Mouse (Mus musculus): ENCODE results near the gene Dyrk2. TPM values are rescaled to one million over a fixed set of nuclear protein-coding genes. Genes with fewer than 3 reads are reported as not detected.
A peak's percentile ranks its signal among the peaks of the same experiment; 100 is the strongest.

The Dyrk2 gene
- 10 to 100 TPM in 1 of 2 experiments, 1 to 10 TPM in 1; 9.5 to 14.2 TPM for polyA plus RNA-seq (2017; shearing (Covaris generic))

DNA sequence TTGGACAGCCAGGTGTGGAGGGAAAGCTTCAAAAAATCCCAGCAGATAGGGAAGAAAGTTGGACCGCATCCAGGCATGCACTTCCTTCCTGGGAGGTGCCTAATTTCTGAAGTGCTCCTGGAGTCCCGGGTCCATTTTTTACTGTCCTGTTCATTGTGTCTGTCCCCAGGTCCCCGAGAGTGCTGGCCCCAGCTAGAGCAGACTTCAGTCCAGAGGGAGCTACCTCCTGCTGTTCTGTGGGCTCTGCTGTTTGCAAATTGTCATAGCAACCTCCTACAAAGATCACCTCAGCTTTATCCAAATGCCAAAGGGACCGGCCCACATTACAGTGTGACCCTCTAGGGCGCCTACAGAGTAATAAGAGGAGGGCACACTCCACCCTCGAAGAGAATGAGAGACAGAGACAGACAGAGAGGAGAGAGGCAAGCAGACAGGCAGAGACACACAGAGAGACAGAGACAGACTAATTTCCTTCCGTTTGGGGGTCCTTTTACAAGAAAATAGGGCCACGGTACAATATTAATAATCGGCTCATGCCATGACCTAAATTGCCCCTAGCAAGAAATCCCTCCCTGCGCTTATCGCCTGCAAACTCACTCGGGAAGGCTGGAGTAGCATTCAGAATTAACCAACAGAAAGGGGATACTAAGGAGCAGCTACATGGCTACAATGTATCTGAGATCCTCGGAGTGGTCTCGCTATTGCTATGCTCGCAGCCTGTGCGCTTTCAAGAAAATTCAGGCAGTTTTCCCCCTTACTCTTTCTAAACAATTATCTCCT lies at the start of gene Dyrk2:
Gene Dyrk2, minus strand, starts transcription at position 9 of the 780 bp plus-strand sequence.
- peak; percentile 2 for ATAC-seq

DNA sequence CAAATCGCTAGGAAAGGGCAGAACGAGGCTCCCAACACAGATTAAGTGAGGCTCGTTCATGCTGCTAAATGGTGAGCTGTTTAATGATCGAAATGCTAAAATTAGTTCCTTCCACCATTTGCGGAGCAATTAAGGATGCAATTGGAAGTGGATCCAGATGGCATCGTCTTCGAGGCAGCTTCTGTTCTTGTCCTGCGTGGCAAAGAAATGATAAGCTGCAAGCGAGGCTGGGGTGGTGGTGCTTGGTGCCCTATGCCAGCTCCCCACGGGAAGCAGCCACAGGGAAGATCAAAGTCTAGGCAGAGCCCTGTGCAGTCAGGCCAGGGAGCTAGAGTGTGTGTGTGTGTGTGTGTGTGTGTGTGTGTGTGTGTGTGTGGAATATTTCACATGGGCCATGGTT lies 32.6 kb upstream of the Dyrk2 start:
- ATAC-seq = no peak

DNA sequence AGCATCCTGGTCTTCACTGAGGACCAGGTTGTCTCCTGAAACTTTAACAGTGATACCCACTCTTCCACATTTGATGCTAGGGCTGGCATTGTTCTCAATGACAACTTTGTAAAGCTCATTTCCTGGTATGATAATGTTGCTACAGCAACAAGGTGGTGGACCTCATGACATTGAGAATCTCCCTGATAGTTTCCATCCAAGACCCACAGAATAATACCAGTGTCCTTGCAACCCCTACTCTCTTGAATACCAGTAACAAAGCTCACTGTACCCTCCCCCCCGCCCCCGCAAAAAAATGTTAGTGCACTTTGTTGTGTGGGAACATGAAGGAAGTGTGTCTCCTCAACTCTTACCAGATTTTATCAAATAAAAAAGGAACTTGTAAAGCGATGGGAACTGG lies 23.6 kb upstream of the Dyrk2 start:
- peak; percentile 39 for ATAC-seq

DNA sequence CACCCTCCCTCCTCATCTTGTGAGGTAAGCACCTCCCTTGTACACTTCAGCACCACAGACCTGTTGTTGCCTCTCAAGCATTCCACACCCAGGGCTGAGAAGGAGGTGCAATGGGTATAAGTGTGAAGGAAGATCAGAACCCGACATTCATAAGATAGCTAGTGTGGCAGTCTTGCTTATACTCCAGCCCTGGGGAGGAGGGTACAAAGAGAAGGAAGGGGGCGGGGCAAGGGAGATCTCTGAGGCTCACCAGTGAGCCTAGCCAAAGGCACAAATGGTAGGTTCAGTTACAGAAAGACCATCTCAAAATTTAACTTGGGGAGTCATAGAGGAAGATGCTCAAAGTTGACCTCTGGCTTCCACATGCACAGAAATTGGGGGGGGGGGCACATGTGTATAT lies 14.1 kb upstream of the Dyrk2 start:
- no peak for ATAC-seq

DNA sequence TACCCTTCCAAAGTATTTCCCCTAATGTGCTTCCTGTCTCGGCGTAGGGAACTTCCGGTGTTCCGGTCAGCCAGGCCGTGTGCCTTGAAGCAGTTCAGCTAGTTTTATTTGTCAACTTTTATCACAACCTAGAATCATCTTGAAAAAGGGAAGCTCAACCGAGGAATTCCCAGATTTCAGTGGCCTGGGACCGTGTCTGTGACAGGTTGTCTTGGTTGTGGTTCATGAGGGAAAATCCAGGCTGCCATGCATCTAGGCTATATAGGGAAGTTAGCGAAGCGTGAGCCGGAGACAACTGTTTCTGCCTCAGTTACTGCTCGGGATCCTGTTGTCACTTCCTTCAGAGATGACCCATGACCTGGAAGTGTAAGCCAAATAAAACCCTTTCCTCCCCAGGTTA lies 13.3 kb upstream of the Dyrk2 start:
- no peak for ATAC-seq

DNA sequence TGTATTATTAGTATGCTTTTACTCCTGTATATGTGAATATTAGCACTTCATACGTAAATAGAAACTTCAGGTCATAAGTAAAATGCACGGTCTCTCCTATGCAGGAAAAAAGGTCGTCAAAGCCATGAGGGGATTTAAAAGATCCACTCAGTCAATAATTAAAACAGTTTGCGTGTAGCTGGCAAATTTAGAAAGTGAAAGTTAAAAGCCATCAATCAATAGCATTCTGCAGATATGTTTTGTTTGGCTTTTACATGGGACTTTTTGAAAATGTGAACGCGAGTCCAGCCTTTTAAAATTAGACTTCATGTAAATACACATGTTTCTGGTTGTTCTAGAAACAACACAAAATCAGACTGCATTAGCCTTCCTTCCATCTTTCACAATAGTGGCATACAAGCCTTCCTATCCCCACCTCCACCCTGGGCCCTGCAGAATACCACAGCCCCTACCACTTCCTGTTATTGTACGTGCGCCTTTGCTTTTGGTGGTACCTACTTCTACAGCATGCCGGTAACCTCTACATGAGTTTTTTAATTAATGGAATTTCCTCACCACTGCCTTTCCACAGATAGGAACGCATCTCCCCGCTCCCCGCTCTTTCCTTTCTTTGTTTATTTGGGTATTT lies 12.4 kb upstream of the Dyrk2 start:
- ATAC-seq = peak; percentile 98

DNA sequence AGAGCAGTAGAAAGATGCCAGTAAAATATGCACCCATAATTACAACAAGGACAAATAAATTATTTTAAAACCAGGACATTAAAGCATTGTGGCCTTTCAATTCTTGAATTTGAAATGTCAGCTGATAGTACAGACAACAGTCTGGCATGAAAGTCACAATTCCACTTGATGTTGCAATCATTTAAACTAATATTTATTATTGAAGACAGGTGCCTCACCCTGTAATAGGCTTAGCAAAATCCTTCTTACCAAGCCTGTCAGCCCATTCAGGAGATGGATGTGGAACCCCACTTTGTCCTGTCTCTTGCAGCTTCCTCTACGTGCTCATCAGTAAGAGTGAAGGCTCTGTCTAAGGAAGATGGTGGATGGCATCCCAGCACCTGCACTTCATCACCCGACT lies 10.8 kb upstream of the Dyrk2 start:
- no peak for ATAC-seq

DNA sequence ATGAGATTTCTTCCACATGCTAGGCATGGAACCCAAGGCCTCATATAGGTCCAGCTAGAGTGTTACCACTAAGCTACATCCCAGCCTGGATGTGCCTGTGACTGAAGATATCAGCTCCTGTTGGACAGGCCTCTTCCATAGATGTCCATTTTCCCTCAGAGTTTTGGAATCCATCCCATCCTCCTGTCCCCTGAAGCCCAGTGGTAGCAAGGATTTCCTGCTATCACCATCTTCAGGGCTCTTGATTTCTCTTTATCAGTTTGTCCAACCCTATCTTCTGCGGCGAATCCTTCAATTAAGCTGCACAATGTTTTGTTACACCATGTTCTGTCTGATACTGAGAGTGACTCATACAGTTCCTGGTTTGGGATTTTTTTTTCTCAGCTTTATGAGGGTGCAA lies 2.2 kb upstream of the Dyrk2 start:
- ATAC-seq = no peak

DNA sequence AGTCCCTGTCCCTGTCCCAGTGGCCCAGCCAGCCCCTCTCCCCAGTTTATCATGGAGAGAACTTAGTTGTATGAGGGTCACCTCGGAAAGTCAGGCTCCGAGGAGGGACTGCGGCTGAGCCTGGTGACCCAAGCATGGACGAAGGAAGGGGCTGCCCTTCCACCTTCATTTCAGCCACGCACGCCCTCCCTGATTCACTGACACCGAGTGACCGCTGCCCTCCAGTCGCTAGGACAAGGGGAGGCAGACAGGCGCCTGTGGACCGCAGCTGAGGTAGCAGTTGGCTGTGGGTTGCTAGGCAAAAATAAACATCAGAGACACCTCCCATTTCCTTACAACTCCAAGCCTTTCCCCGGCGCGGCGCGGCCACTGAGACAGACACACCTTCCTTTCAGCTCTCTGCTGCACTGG lies 413 bp downstream of the Dyrk2 start:
- ATAC-seq = peak; percentile 92

DNA sequence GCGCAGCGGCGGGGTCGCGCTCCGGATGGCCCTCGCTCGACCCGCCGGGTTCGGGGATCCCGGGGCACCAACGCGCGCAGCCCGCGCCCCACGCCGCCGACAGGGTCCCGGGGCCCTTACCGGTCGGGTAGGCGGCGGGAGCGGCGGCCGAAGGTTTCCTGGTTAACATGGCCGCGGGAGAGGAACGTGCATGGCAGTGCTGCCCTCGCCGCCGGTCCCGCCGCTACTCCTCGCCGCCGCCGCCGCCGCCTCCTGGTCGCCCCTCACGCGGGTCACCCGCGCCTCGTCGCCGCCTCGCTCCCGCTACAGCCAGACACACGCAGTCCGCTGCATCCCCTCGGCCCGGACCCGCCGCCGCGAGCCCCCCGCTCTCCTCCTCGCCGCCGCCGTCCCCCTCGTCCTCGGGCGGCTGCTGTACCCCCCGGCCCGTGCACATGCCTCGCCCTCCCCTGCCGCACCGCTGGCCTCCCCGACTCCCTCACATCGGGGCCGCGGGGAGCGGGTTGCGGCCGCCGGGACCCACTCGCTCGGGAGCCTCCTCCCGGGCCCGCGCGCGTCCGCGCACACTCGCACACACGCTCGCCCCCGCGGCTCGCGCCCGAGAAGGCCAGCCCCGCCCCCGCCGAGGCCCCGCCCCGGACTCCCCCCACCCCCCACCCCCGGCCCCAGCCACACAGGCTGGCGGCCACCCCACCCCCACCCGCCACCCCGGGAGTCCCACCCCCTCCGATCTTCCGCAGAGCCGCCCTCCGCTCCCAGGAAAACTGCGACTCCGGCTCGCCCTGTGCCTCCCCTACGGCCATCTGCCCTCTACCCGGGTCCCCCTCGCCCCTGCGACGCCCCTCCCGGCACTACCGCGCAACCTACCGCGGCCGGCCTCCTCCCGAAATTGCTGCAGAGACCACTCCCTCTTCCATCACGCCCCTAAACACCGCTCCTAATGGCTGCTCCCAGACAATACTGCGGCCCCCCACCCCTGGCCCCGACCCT lies 1.1 kb downstream of the Dyrk2 start:
- peak; percentile 42 for ATAC-seq

DNA sequence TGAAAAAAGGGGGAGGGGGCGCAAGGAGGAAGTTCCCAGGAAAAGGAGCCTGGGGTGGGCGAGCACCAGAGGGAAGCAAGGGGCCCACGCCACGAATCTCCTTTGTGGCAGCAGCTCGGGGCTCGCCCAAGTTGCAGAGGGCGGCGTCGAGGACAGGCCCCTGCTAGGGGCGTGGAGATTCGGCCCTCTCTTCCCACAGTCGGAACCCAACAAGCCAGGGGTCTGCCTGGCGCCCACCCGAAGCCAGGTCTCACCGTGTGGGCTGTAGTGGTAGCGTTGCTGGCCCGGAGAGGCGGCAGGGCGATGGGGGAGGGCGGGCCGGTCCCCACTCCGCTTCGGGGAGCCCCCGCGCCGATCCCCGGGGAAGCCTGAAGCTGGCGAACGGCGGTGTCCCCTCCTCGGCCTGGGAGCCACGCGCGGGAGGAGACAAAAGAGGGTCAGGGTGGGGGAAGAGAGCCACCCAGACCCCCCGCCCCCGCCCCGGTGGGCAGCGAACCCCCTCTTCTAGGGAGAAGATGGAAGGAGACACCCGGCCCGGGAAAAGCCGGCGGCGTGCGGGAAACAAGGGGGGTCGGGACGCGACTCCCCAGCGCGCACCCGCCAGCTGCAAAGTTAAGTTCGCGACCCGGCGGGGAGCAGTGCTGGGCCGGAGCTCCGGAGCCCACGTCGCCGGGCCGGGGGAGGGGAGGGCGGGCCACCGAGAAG lies 2.0 kb downstream of the Dyrk2 start:
- ATAC-seq = no peak

DNA sequence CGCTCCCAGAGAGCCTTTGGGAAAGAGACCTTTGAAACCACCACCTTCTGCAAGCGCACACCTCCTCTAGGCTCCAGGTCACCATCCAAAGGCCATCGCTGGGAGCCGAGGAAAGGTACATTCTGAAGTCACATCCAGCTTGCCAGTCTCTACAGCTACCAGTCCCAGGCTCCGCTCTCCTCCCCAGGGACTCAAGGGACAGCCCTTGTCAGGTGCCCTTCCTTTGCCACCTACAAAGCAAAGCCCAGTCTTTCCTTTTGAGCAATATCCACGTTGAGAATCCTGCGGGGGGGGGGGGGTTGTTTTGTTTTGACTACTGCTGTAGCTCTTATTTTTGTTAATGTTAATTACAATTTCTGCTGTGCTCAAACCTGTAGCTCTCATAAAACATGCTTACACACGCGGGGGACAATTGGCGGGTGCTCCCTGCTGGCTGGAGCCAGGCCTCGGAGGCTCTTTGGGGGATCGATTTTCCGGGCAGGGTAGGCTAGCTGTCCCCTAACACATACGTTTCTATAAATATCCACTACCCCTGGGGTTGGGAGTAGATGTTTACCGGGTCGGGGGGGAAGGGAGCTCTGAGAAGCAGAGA lies 2.6 kb downstream of the Dyrk2 start:
- ATAC-seq = no peak

DNA sequence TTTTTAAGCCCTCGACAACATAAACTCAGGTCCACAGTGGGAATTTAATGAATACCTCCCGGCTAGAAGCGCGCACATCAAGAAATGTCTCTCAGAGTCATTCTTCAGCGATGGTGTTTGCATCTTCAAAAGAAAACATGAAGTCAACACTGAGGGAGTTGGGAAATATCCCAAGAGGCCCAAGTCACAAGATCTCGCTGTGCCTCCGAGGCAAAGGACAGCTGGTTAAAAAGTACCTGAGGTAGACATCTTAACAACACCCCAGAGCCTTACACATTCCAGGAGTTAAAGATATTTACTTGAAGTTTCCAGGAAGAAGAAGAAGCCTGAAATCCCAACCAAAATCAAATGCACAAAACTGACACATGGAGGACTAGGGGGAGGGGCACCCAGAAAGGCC lies 5.0 kb downstream of the Dyrk2 start:
- ATAC-seq = no peak

DNA sequence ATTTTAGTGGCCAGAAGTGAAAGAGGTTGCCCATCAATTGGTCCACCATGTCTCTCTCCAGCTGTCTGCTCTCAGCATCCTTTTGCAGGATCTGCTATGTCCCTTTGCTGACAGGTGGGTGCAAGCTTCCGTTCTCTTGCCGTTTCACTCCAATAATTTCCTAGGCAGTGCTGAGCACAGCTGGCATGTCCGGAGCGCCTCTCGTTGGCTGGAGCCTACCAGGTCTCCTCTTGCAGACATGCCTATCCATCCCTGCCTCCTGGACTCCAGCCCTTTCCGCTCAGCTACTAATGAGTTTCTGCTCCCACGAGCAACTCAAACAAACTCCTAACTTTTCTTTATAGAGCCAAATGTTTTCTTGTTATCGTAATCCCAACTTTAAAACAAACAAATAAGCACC lies 6.4 kb downstream of the Dyrk2 start:
- ATAC-seq = no peak

DNA sequence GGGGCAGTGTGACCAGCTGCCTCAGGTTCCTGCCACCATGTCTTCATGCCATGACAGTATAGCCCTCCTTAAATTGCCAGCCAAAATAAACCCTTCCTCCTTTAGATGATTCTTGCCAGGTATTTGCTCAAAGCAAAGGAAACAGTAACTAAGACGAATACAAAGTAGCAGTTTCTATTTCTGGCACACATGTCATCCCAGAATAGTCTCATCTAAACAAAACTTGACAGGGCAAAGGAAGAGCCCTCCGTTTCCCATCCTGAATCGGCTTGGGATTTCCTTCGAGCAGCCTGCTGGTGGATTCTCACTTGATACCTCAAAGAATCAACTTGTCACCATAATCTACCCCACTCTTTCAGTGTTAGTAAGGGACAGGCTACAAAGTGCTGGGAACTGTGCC lies 7.8 kb downstream of the Dyrk2 start:
- no peak for ATAC-seq

DNA sequence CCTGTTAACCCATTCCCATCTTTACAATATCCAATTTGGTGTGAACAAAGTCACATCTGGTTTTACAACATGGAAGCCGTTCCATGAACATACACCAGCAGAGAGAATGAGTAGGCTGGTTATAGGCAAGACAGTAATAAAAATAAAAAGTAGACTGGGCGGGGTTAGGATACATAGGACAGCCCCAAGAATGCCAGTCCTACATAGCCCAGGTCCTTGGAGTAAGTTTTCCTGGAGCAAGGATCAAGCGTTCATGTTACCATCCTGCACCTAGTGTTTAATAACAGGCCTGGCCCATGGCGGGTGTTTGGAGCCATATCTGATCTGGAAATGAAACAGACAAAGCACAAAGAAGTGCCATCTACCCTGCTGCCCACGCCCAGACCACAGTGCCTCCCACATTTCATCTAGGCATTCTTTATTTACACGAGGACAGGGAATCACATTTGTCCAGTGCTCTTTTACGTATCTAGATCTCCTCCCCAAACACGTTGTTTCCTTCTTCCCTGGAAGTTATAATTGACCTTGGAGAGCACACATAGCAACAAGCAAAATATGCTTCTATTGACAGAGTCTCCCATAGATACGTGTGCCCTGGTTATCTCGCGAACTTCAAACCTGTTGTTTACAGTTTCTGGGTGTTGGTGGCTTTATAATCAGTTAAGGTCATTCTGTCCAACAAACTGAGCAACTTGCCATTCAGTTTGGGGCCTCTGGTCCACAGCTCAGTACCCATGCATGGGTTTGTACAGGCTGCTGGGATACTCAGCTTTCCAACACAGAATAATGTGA lies 8.6 kb downstream of the Dyrk2 start:
- ATAC-seq = no peak

DNA sequence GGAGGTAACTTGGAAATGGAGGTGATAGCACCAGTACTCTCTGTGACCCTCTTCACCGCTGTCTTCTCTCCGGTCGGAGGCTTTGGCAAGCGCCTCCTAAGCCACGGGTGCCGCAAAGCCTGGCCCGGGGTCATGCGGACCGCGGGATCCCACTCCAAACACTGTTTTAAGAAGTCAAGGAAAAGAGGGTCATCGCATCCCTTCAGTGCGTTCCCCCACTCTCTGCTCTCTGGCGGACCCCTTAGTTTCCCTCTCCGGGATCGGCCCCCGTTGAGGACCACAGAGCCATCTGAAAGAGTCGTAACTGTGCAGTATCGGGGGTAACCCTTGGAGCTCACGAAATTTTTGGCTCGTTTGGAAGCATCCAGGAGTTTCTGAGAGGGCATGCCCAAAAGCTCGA lies 10.4 kb downstream of the Dyrk2 start:
- ATAC-seq = no peak

DNA sequence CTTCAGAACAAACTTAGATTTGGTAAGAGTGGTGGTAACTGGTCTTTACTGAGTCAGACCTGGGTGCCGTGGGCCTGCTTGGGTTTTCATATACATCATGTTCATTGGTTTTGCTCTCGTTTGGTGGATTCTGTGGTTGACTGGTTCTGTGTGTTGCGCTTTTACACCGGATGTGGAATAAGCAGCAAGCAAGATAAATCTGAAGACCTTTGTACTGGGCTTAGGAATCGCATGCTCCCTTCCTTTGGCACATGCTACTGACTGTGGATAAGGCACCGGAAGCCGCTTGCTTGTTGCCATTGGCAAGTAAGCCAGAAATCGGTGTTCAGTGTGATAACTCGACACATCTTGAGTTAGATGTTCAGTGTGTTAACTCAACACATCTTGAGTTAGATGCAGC lies 15.4 kb downstream of the Dyrk2 start:
- ATAC-seq = peak; percentile 77

DNA sequence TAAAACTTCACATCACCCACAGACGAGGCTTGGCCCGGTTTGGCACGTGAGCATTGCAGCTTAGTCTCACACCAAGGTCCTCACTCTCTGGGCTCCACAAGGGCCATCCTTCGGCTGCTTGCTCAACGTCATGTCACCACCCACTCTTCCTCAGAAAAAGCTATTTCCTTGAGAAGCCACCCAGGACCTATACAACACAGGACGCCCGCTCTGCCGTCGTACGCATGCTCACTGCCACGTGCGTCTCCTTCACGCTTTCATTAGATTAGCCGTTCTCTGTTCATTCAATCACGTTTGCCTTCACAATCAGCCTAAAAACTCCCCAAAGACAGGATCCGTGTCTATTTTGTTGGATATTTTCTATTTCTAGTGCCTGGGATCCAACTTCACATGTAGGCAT lies 17.5 kb downstream of the Dyrk2 start:
- ATAC-seq = no peak

DNA sequence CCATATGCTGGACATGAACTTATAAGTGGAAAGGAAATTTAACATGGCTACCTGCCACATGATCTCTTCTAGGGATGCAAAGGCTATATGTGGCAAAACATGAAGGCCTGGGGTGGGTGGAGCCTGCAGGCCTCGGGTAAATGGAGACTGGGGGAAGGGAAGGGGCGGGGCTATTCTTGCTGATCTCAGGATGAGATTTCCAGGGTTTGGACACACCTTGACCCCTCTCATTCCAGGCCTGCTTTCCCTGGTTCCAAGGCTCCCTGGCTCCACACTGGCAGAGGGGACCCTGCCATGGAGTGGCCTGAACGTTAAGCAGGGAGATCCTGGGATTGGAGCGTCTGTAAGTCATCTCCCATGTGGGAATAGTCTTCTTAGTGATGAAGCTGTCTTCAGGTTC lies 21.5 kb downstream of the Dyrk2 start:
- no peak for ATAC-seq

DNA sequence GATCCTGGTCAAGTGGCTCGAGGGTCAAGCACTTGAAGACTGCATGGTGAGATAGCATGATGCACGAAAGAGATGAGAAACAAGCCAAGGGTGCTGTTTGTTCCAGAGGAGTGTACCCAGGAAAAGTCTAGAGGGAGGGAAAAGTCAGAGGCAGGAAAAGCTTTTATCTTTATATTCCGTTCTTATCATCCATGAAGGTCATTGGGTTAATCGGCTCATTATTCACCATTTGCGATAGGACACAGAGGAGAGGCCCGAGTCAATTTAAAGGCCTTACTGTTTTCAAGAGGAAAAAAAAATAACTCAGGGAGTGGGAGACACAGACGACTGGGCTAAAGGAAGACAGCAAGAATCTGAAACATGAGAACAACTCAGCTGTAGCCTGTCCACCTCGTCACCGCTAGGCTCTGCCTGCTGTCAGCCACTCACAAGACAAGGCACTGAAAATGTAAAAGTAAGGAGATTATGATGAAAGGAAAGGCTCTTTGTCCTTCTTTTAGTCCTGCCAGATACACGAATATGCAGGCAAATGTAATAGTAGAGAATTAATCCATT lies 22.9 kb downstream of the Dyrk2 start:
- ATAC-seq = no peak

Measured in CD4-positive, CD25-positive, alpha-beta regulatory T cell, adult 4 months (primary cell).